Mouse (Mus musculus) thymus, adult 2 months (tissue): Measurements from ENCODE around the gene Spag16. TPM values are rescaled to one million over a fixed set of nuclear protein-coding genes. Genes with fewer than 3 reads are reported as not detected.

Experiments used
- DNase-seq: peaks from one replicate; pipeline ENCODE4 v3.0.0; 2021
- H3K27ac ChIP-seq: fragments of 200-500 bp; 2 replicates; pipeline ENCODE4 v1.5.1; 2012; ENCODE audit warnings: low read length, control low read depth; ENCODE audit not compliant: control insufficient read depth, insufficient read depth
- H3K27me3 ChIP-seq: fragments of 200-500 bp; 2 replicates; pipeline ENCODE4 v1.6.1; 2012; ENCODE audit warnings: mild to moderate bottlenecking, low read length, moderate library complexity, mixed read lengths; ENCODE audit not compliant: control insufficient read depth, insufficient read depth
- H3K36me3 ChIP-seq: fragments of 200-500 bp; 2 replicates; pipeline ENCODE4 v1.6.1; 2012; ENCODE audit warnings: mild to moderate bottlenecking, low read length, moderate library complexity; ENCODE audit not compliant: control insufficient read depth, insufficient read depth
- H3K4me1 ChIP-seq: fragments of 200-500 bp; replicated peaks from 2 replicates; pipeline ENCODE4 v1.6.1; 2012; ENCODE audit warnings: low read length; ENCODE audit not compliant: control insufficient read depth, insufficient read depth
- H3K4me3 ChIP-seq: fragments of 200-500 bp; 2 replicates; pipeline ENCODE4 v1.5.1; 2012; ENCODE audit warnings: mild to moderate bottlenecking, low read length, control low read depth, moderate library complexity; ENCODE audit not compliant: control insufficient read depth, insufficient read depth
- CTCF ChIP-seq: fragments of 200-500 bp; IDR thresholded peaks from 2 replicates; pipeline ENCODE4 v1.5.1; 2012; ENCODE audit warnings: mild to moderate bottlenecking, control low read depth, low read length, moderate library complexity, borderline replicate concordance; ENCODE audit not compliant: control insufficient read depth, poor library complexity, insufficient read depth; ENCODE audit errors: extremely low read depth
- POLR2A ChIP-seq: fragments of 200-500 bp; IDR thresholded peaks from 2 replicates; pipeline ENCODE4 v1.6.1; 2012; ENCODE audit warnings: mild to moderate bottlenecking, low read length, control low read depth, moderate library complexity; ENCODE audit not compliant: control insufficient read depth, poor library complexity, insufficient read depth; ENCODE audit errors: extremely low read depth
- WGBS: fragments of 180-500 bp; shearing (Covaris S2); methylation state at CpG from one replicate; pipeline ENCODE4 v1.1.7; 2018; 5-methylcytosine and 5-hydroxymethylcytosine counted together
- polyA plus RNA-seq: library from polyadenylated mRNA; depleted of rRNA; stranded (reverse); fragments of >200 nt; gene quantifications from 2 replicates; pipeline ENCODE4 v1.2.3, GENCODE M21; 2012

Spag16 gene
- polyA plus RNA-seq, 1 experiment: 0.32 TPM

GRCm38 (mm10) chr1:70279296-70279695, 452.5 kb downstream of the Spag16 start:
- H3K27me3 ChIP-seq: no peaks in the 10 kb centered on the region
- TF ChIP-seq CTCF: no peak
- TF ChIP-seq POLR2A: no peak
- DNase-seq: no peak
- no peaks in the 10 kb centered on the region for H3K4me1 ChIP-seq
- 61% methylated on average over 2 of the region's 2 CpGs for WGBS
- no peak overlapping the region for H3K27ac ChIP-seq
- H3K4me3 ChIP-seq: no peak overlapping the region
- no peaks in the 10 kb centered on the region for H3K36me3 ChIP-seq

- no peak overlapping the region for H3K4me3 ChIP-seq
- no peaks in the 10 kb centered on the region for H3K36me3 ChIP-seq
- 76% methylated on average over 1 of the region's 1 CpGs for WGBS
- H3K27ac ChIP-seq: no peak overlapping the region
- TF ChIP-seq POLR2A: no peak
- TF ChIP-seq CTCF: no peak
- no peak for DNase-seq
- no peaks in the 10 kb centered on the region for H3K4me1 ChIP-seq
- no peaks in the 10 kb centered on the region for H3K27me3 ChIP-seq
Observed at GRCm38 (mm10) chr1:70283388-70283787, 456.6 kb downstream of the Spag16 start.

- Histone ChIP-seq H3K27me3 (no peaks in the 10 kb centered on the region), H3K27ac (no peak overlapping the region), H3K36me3 (no peaks in the 10 kb centered on the region), H3K4me1 (no peaks in the 10 kb centered on the region), H3K4me3 (no peak overlapping the region)
- TF ChIP-seq POLR2A: no peak
- TF ChIP-seq CTCF: no peak
- 70% methylated on average over 1 of the region's 1 CpGs for WGBS
- no peak for DNase-seq
Observed at GRCm38 (mm10) chr1:70284140-70284539, 457.4 kb downstream of the Spag16 start.

GRCm38 (mm10) chr1:70316128-70316765, 489.5 kb downstream of the Spag16 start:
- WGBS: 87% methylated on average over 13 of the region's 13 CpGs

GRCm38 (mm10) chr1:70320951-70321350, 494.2 kb downstream of the Spag16 start:
- H3K27me3 ChIP-seq: no peaks in the 10 kb centered on the region
- no peak for DNase-seq
- H3K4me1 ChIP-seq: no peaks in the 10 kb centered on the region
- 81% methylated on average over 4 of the region's 4 CpGs for WGBS
- H3K27ac ChIP-seq: no peak overlapping the region
- no peaks in the 10 kb centered on the region for H3K36me3 ChIP-seq
- TF ChIP-seq CTCF (no peak), POLR2A (no peak)
- H3K4me3 ChIP-seq: no peak overlapping the region

More at GRCm38 (mm10) chr1:70316128-70316765, 489.5 kb downstream of the Spag16 start:
- no peak for TF ChIP-seq POLR2A
- TF ChIP-seq CTCF: no peak
- no peaks in the 10 kb centered on the region for H3K4me1 ChIP-seq
- H3K36me3 ChIP-seq: no peaks in the 10 kb centered on the region
- H3K27ac ChIP-seq: no peak overlapping the region
- H3K4me3 ChIP-seq: no peak overlapping the region
- DNase-seq: no peak
- no peaks in the 10 kb centered on the region for H3K27me3 ChIP-seq

GRCm38 (mm10) chr1:70346179-70346578, 519.4 kb downstream of the Spag16 start:
- TF ChIP-seq POLR2A: no peak
- no peak for TF ChIP-seq CTCF
- no peak for DNase-seq
- H3K27me3 ChIP-seq: no peaks in the 10 kb centered on the region
- no peak overlapping the region for H3K27ac ChIP-seq
- H3K4me1 ChIP-seq: no peaks in the 10 kb centered on the region
- 72% methylated on average over 2 of the region's 2 CpGs for WGBS
- no peaks in the 10 kb centered on the region for H3K36me3 ChIP-seq
- no peak overlapping the region for H3K4me3 ChIP-seq

- Histone ChIP-seq H3K27ac (no peak overlapping the region), H3K27me3 (no peaks in the 10 kb centered on the region), H3K4me1 (no peaks in the 10 kb centered on the region), H3K36me3 (no peaks in the 10 kb centered on the region), H3K4me3 (no peak overlapping the region)
- no peak for DNase-seq
- WGBS: 87% methylated on average over 3 of the region's 3 CpGs
- no peak for TF ChIP-seq POLR2A
- TF ChIP-seq CTCF: no peak
Observed at GRCm38 (mm10) chr1:70351371-70351770, 524.6 kb downstream of the Spag16 start.
